Mouse (Mus musculus): ENCODE data around the gene 4933415A04Rik. TPM values are rescaled to one million over a fixed set of nuclear protein-coding genes. Genes with fewer than 3 reads are reported as not detected.

The 4933415A04Rik gene
- not detected for total RNA-seq (2021)
- long read RNA-seq, experiment 1, result 0 reads
- long read RNA-seq, experiment 2, result 0 reads

DNA sequence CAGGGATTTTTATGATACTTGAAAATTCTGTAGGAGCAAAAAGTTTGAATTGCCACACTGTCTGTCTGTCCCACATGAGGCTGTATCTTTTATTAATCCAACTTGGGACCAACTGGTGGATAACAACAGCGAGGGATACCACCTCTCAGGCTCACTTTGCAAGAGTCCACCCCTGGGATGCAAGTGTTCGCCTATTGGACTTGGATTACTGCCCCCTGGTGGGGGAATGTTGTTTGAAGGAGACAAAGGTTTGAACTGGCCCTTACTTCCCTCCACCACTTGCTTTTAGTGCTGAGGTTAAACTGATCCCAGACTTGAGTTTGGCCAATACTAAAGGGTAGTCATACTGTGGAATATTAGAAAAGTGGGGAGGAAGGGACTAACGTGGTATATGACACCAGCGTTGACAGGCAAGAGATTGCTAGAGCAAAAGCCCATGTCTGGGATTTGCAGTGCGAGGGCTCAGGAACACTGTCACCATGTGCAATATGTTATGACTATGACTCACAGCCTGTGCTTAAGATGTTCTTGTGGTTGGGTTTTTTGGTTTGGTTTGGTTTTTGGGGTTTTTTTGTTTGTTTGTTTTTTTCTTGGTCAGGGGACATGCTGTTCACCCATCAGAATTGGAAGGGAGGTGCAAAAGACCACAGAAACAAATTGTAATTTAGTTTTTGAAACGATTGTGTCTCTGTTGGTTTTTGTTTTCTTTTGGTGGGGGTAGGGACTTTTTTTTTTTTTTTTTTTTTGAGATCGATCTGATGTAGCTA lies at the start of gene 4933415A04Rik:
Gene 4933415A04Rik (plus strand): TSS at position 717 of the 767 bp plus-strand sequence.
- peak in 1 of 2 experiments; percentile 57 for DNase-seq
- intact Hi-C loops (cut with DNase I), result loop anchor here (5.0 kb wide), 1 partner anchor 94 kb away; no protein-coding TSS in a partner anchor

DNA sequence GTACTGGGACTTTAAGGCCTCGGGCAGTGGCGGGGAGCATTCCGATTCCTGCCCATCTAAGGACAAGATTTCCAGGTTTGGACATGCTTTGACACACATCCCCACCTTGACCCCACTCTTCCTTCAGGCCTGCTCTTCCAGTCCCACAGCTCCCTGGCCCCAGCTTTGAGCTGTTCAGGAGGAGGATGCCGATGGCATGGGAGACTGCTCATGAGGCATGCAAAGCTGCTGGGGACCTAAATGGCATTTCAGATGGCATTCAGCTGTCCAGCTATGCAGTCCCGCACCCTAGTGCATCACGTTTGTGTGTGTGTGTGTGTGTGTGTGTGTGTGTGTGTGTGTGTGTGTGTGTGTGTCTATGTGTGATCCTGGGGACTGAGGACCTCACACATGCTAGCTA lies 49.8 kb upstream of the 4933415A04Rik start:
- no peak for DNase-seq
- intact Hi-C loops (cut with DNase I), result no loop called here

DNA sequence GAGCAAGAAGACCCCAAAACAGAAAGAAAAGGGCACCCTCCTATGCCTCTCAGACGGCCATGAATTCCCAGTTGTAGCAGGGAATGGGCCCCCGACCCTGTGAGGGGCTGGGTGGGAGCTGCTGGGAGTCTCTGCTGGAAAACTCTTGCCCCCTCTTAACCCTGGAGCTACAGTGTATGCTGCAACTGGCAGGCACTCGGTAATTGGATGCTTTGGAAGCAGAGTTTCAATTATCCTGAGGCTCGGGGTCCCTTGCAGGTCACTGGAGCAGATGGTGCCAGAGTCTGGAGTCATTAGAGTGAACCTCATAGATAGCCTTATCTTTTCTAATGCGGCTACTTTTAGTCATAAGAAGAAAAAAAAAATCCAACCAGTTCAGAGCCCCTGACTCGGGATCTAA lies 47.0 kb upstream of the 4933415A04Rik start:
- intact Hi-C loops (cut with DNase I), result no loop called here
- DNase-seq, result no peak

DNA sequence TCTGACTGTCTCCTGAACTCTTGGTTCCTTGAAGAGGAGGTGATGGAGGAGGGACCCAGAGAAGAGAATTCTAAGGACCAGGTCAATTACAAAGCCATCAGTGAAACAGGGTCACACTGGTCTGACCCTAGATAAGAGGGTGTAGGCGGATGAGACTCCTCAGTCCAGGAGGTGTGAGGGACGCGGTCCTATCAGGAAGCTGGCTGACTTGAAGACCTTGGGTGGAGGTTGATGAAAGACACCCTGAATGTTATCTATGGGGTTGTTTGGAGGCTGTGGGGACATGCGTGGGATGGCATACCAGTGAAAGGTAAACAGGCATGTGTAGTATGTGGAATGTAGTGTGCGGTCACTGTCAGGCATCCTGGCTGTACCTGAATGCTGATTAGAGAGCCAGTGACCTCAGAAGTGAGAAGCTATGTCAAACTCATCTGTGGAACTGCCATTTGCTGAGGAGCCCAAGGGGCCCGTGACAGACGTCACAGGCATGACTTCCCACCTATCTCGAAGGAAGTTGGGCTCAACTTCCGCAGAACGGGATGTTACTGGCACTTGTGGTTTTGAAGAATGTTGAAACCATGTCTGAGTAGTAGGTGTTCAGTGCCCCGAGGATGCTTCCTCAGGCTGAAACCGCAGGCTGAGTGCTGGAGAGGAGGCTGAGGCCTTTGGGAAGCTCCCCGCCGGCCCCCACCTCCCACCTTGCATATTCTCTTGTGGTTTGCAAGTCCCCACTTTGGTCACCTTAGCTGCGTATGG lies 43.0 kb upstream of the 4933415A04Rik start:
- DNase-seq, result no peak
- intact Hi-C loops (cut with DNase I), result no loop called here

DNA sequence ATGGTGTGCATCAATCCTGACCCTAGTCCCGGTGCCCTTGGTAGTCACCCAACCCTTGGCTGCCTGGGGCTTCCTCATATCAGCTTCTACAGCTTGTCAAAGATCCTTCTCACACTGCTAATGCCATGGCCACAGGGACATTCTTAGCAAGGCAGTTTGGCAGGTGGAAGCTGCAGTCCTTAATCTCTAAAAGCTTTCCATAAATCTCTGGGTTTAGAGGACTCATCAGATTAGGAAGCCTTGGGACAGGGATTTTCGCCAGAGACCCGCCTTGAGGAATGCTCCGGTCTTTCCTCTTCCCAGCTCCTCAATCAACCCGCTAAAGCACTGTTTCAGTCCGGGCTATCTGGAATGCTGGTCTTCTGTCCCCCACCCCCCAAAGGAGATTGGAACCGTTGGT lies 42.0 kb upstream of the 4933415A04Rik start:
- intact Hi-C loops (cut with DNase I), result no loop called here
- DNase-seq, result no peak

DNA sequence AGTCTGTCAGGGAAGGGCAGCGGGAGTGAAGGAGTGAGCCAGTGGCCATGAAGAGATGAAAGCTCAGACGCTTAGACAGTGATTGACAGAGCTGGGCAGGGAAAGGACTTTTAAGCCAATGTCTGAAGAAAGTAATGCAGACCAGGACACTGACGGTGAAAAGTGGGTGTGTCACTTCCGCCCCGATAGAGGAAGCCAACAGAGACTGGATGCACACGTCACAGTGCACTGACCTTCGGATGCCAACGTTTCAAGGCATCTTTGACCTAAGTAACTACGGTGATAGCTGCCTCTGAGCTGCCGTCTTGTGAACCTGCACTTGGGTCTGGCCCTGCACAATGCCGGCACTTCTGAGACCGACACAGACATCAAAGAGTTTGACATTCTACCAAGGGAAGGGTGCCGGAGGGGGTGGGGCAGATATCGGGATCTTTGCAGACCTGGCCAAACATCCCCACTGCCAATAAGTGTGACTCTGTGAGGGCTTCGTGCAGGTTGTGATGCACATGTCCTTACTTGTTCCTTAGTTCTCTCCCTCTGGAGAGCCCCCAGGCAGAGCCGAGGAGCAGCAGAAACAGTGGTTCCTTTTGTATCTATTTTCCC lies 40.9 kb upstream of the 4933415A04Rik start:
- intact Hi-C loops (cut with DNase I), result no loop called here
- no peak for DNase-seq

DNA sequence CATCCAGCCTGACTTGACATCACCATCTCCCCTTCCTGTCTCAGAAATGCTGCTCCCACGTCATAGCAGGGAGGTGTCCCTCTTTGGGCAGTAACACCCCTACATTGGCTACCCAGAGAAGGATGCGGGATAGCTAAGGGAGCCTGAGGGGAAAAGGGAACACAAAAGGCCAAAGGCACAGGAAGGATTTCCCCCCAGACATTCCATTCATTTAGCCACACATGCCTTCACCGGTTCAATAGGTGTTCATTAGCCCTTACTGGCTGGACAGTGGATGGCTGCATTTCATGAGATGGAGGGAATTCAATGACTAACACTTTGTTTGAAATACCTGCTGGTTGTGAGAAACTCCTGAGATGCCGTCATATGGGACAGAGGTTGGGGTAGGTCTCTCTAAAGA lies 40.2 kb upstream of the 4933415A04Rik start:
- intact Hi-C loops (cut with DNase I), result no loop called here
- DNase-seq, result no peak

DNA sequence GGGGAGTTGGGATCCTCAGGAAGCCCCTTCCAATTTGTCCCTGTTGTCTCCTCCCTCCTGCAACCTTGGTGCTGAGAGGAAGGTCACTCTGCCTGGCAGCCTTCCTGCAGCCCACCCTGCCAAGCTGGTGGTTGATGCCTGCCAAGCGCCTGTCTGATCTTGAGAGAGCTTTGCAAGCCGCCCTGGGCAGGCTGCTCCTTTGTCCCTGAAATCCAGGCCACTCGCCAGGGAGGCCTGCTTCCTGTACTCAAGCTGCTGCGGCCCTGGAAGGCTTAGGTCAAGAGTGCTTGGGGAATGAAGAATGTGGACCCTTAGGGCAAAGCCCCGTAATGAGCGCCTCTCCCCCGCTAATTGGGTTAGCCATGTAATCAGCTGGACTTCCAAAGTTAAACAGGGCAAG lies 38.7 kb upstream of the 4933415A04Rik start:
- intact Hi-C loops (cut with DNase I), result no loop called here
- no peak for DNase-seq

DNA sequence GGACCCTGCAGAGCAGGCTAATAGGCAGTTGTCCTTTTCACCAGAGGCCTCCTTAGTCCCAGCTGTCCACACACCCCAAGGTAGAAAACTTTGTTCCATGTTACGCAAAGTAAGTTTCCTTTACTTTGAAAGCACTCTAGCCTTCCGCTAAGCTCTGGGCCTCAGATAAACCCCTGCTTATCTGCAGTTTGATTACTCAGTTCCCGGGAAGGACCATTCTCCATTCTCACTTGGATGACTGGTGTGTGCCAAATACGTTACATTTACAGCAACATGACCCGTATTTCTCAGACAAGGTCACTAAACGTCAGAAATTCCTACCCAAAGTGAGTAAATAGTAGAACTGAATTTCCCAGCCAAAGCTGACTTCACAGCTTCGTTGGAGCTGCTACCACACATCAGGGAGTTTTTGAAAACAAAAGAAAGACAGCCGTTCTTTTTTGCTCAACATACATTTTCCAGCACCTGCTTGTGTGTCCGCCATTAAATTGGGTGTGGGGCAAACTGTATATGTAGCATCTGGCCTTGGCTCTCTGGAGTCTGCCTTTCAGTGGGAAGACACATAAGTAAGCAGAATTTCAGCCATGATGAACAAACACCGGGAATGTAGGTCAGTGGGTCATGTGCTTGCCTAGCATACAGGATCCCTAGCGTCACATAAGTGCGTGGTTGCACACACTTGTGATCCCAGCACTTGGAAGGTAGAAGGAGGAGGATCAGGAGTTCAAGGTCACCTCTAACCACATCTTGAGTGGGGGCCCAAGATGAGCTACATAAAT lies 38.0 kb upstream of the 4933415A04Rik start:
- intact Hi-C loops (cut with DNase I), result no loop called here
- DNase-seq, result no peak

DNA sequence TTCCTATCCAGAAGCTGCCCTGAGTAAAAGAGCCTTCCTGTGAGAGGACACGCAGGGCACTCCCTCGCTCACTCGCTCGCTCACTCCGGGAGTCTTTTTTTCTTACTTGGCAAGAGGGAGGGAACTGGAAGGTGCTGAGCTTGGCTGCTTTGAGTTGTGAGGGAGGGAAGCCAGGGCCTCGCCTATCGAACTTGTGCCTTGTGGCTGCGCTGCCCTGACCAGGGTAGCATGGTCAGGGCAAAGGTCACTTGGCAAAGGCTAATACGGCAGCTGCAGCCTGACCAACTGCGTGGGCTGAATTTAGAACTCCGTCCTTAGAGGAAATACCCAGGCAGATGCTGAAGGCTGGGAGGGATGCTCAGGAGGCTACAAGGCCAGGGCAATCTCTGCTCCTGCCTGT lies 37.1 kb upstream of the 4933415A04Rik start:
- intact Hi-C loops (cut with DNase I), result no loop called here
- peak; percentile 22 to 27 for DNase-seq

DNA sequence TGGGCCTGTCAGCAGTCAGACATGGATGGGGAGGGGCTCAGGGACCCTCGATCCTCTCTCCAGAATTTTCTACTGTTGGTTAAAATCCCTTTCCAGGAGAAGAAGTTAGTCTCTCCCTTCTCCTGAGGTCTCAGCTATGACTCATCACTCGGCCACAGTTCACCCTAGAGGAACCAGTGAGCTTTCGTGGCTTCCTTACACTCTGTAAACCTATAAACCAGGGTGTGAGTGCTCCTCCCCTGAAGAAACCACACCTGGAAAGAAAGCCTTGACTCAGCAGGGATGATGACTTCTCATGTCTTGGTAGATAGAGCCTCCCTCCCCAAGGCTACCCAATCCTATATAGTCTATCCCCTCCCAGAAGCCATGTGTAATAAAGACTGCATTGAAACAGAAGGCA lies 35.1 kb upstream of the 4933415A04Rik start:
- intact Hi-C loops (cut with DNase I), result no loop called here
- DNase-seq, result no peak

DNA sequence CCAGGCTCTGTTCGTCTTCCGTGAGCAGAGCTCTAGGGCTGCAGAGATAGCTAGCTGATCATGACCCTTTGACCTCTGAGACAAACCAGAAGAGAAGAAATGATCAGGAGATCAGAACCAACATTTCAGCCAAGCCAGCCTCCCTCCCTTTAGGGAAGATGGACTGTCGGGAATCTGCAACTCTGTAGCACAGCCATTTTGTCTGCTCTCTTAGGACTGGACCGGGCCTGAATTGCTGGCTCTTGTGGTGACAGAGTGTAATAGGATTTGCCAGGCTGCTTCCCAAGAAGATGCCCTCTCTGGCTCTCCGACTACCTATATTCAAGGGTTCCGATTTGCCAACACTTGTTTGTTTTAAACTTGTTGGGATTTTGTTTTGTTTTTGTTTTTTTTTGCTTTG lies 34.2 kb upstream of the 4933415A04Rik start:
- intact Hi-C loops (cut with DNase I), result no loop called here
- DNase-seq, result no peak

DNA sequence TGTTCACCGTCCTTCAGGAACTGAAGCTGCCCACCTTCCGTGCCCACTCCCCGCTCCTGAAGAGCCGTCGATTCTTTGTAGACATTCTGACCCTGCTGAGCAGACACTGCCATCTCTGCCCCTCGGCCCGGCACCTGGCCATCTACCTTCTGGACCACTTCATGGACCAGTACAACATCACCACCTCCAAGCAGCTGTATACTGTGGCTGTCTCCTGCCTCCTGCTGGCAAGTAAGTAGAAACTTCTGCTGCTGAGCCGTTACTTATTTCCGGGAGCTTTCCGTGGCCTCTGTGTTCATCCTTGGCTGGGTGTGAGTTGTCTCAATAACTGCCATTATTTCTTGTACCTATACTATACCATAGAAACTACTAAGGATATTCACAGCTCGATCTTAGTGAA lies 30.3 kb upstream of the 4933415A04Rik start:
- intact Hi-C loops (cut with DNase I), result no loop called here
- no peak for DNase-seq

DNA sequence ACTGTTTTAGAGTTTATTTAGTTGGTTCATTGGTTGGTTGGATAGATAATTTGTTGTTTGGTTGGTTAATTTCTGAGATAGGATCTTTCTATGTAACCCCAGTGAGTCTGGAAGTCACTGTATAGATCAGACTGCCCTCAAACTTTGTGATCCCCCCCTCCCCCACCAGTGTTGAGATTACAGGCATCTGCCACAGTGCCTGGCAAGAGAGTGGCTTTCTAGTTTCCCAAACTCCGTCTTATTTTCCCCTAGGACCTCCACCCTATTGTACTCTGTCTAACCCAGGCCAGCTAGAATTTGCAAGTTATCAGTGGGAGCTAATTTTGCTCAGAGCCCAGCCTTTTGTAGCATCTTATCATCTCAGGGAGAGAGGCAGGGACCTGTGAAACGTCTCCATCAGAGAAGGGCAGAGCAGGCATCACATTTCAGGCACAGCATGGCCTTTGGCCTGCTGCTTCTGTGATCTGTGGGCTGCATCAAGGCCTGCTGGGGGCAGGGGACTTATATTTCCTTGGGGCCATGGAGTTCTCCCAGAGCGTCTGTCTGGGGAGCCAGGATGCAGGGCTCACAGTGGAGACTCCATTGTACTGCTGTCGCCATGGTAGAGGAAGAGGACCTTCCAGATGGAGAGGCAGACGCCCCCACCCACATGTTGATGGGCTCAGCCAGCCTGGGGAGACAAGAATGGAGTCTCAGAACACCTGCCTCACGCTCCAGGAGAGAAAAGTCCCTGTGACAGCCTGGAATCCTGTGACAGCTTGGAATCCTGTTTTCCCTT lies 27.1 kb upstream of the 4933415A04Rik start:
- intact Hi-C loops (cut with DNase I), result no loop called here
- no peak for DNase-seq

DNA sequence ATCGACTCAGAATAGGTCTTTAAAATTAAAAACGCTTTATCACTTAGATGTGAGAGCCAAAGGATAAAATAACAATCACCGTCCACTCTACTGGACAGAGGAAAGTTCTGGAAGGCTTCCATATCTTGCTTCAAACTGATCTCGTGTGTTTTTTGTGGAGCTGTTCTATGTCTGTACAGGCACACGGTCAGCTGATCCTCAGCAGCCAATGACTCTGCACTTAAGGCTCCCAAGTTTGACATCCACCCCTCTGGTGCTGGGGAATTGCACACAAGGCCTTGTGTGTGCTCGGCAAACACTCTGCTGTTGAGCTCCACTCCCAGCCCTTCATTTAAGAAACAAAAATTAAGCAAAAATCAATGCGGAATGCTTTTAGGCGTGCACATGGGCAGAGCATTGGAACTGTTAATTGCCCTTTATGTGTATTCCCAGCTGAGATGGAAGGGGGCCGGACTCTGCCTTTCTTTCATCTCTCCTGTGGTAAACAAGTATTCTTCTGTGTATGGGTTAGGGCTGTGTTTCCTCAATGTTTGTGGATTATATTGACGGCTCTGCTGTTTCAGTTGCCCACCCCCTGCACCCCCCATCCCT lies 23.1 kb upstream of the 4933415A04Rik start:
- no peak for DNase-seq
- intact Hi-C loops (cut with DNase I), result no loop called here

DNA sequence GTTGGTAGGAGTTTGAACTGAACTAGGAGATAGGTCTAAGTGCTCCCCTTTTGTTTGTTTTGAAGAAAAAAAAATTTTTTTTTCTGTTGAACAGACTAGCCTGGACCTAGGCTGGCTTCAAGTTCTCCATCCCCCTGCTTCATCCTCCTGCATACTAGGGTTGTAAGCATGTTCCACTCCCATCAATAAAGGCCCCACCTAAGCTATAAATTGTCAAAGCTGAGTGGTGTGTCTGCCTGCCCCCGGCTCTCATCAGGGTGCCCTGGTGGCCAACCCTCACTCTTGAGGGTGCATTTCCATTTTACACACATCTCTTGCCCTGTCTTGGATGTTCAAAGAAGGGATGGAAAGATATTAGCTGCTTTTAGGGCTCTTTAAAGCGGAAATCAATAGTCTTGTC lies 21.4 kb upstream of the 4933415A04Rik start:
- DNase-seq, result no peak
- intact Hi-C loops (cut with DNase I), result no loop called here

DNA sequence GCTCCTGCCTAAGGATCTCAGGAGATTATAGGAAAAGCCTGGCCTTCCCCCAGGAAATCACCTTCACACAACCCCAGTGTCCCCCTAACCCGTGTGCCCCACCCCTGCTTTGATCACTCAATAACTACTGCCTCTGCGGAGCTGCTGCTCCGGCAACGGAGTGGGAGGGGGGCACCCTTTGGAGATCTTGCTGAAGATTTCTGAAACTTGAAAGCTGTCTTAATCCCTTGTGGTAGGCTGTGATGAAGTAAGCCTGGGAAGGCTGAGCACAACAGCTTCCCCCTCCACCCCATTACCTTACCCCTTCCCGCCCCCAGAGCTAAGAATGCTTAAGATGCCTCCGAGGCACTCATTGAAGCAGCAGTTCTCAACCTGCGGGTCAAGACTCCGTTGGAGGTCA lies 21.0 kb upstream of the 4933415A04Rik start:
- DNase-seq, result no peak
- intact Hi-C loops (cut with DNase I), result no loop called here

DNA sequence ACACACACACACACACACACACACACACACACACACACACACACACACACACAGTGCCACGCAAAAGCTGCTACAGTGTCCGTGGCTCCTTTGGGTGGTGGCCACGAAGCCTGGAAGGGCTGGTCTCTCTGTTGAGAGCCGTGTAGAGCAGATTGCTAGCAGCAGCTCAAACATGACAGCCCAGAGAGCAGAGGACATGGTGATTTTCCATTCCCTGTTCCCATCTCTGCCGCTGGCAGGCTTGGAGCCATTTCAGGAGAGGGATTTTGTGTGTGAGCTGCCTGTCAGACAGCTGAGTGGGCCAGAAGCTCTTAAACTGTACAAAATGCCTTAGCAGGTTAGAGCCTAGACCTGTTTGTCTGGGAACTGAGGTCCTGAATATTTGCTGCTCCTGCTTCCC lies 20.1 kb upstream of the 4933415A04Rik start:
- DNase-seq, result no peak
- intact Hi-C loops (cut with DNase I), result no loop called here

DNA sequence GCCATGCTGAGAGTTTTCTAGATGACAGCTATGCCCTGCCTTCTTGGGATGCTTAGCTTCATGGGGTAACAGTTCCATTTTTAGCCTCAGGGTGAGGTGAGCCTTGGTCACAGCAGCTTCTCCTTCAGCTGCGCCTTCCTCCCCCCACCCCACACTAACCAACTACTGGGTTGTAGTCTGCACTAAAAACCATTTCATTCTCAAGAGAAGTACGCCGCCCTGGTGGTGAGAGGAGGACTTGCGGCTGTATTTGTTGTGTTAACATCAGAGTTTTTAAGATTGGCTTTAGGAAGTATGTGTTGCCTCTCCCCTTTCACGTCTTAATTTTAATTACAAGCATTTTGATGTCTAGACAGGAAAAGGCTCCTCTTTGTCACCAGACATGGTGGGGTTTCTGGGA lies 18.6 kb upstream of the 4933415A04Rik start:
- intact Hi-C loops (cut with DNase I), result no loop called here
- DNase-seq, result no peak

DNA sequence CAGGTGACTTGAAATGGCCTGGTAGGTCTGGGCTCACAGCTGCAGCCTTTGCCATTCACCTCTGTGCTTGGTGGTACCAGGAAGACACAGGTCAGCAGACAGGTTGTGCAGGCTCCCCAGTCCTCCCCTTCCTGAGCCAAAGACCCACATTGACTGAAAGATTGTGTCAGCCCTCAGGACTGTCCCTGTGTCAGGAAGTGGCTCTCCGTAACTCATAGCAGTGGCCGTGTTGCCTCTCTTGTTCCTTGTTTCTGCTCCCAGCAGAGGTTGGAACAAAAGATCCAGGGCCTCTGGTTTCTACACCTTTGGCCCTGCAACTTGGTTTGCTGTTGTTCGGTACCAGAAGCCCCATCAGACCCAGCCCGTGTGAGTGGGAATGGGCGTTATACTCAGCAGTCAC lies 17.7 kb upstream of the 4933415A04Rik start:
- intact Hi-C loops (cut with DNase I), result no loop called here
- DNase-seq, result no peak
